Mouse (Mus musculus): ENCODE measurements at regions not wholly inside any gene's neighbourhood (a gene's known extent, or its start where the extent isn't known, plus 50 kb on each side); places are given as distances from the start of the nearest gene placed in this dataset.
"Not testable (repeated sequence)": the region's sequence is repeated elsewhere in the genome, so short reads cannot be mapped to it uniquely, and the experiment has no call there.

DNA sequence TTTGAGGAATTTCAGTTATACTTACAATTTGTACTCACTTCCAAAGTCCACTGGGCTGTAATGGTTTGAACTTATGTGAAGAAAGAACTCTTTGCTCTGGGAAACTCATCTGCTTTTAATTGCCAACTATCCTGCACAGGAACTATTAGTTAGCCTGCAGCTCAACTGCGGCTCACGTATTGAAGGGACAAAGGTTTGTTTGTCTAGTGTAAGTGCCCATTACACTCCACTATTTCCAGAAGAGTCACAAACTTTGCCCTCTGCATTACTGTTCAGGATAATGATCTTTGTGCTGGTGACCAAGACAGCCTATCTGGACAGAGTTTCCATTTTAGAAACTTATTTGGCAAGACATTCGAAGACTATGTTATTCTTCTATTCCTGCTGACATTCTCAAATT lies 74.5 kb downstream of the Slc10a2 start:
- Histone ChIP-seq H3K27ac (no peak overlapping the region), H3K4me2 (ENCODE audit: low read depth, low read length) (no peak overlapping the region), H3K4me1 (ENCODE audit: insufficient read depth, low read length) (no peaks in the 10 kb centered on the region), H3K27me3 (ENCODE audit: insufficient read depth, low read length) (no peaks in the 10 kb centered on the region), H3K4me3 (ENCODE audit: low read length) (no peak overlapping the region), H3K36me3 (ENCODE audit: insufficient read depth, low read length) (no peaks in the 10 kb centered on the region), H3K9ac (replicated peaks; ENCODE audit: low read length) (no peak overlapping the region), H3K9me3 (ENCODE audit: low read length) (no peaks in the 10 kb centered on the region)
- ATAC-seq (no peak), DNase-seq (ENCODE audit: low spot score) (no peak)
- TF ChIP-seq CTCF (IDR thresholded peaks at IDR 0.05; ENCODE audit: low read depth), result no peak
- 89% methylated on average over 3 of the region's 3 CpGs for WGBS

DNA sequence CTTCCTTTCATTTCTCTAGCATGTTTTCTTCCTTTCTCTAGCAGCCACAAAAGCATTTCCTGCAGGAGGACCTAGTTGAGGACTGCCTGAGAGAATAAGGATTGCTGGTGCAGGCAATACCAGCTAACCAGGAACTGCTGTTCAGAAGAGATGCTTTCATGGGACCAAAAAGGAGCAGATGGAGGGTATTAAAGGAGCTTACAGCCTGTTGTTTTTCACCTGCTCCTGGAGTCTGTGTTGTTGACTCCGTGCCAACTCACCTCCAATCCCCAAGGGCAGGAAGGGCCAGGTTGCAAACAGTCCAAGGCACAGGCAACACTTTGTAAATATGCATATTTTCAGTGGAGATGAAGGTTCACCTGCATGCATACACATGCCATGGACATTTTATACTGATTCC lies 92.8 kb downstream of the Slc10a2 start:
- Histone ChIP-seq H3K36me3 (ENCODE audit: insufficient read depth, low read length) (no peaks in the 10 kb centered on the region), H3K4me2 (ENCODE audit: low read depth, low read length) (no peak overlapping the region), H3K27ac (no peak overlapping the region), H3K9me3 (ENCODE audit: low read length) (no peaks in the 10 kb centered on the region), H3K27me3 (ENCODE audit: insufficient read depth, low read length) (no peaks in the 10 kb centered on the region), H3K4me1 (ENCODE audit: insufficient read depth, low read length) (no peaks in the 10 kb centered on the region), H3K4me3 (ENCODE audit: low read length) (no peak overlapping the region), H3K9ac (replicated peaks; ENCODE audit: low read length) (no peak overlapping the region)
- DNase-seq (ENCODE audit: low spot score) (peak; percentile 39), ATAC-seq (no peak)
- 91% methylated on average over 1 of the region's 1 CpGs for WGBS
- no peak for TF ChIP-seq CTCF (IDR thresholded peaks at IDR 0.05; ENCODE audit: low read depth)

DNA sequence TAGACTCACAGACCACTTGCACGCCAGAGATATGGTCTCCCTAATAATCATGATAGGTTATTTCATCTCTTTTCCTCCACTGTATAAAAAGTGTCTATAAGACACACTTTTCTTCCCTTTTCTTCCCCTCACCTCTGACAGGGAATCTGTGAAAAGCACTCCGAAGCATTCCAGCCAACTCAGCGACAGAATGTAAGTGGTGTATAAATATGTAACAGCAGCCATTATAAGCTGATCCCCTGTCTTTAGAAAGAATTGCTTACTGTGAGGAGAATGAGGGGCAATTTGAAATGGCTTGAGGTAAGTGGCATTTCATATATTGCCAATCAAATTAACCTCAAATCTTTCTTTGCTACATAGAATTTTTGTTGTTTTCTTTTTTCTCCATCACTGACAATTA lies 93.4 kb downstream of the Slc10a2 start:
- H3K4me3 ChIP-seq (ENCODE audit: low read length), result no peak overlapping the region
- no peaks in the 10 kb centered on the region for H3K27me3 ChIP-seq (ENCODE audit: insufficient read depth, low read length)
- no peaks in the 10 kb centered on the region for H3K9me3 ChIP-seq (ENCODE audit: low read length)
- no peak for TF ChIP-seq CTCF (IDR thresholded peaks at IDR 0.05; ENCODE audit: low read depth)
- no peaks in the 10 kb centered on the region for H3K36me3 ChIP-seq (ENCODE audit: insufficient read depth, low read length)
- ATAC-seq (no peak), DNase-seq (ENCODE audit: low spot score) (no peak)
- no peak overlapping the region for H3K27ac ChIP-seq
- H3K9ac ChIP-seq (replicated peaks; ENCODE audit: low read length), result no peak overlapping the region
- no peaks in the 10 kb centered on the region for H3K4me1 ChIP-seq (ENCODE audit: insufficient read depth, low read length)
- H3K4me2 ChIP-seq (ENCODE audit: low read depth, low read length), result no peak overlapping the region
- 77% methylated on average over 3 of the region's 3 CpGs for WGBS

DNA sequence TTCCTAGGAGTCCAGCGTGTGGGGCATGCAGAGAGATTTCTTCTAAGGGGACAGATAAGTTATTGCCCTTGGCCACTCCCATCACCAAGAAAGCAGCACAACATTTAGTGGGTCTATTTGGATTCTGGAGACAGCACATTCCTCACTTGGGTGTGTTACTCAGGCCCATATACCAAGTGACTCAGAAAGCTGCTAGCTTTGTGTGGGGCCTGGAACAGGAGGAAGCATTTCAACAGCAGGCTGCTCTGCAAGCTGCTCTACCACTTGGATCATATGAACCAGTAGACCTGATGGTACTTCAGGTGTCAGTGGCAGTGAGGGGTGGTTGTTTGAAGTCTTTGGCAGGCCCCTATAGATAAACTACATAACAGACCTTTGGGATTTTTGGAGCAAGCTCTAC lies 101.8 kb downstream of the Slc10a2 start:
- not testable (repeated sequence) for H3K4me2 ChIP-seq (ENCODE audit: low read depth, low read length); H3K27ac ChIP-seq; H3K4me3 ChIP-seq (ENCODE audit: low read length); DNase-seq (ENCODE audit: low spot score); H3K27me3 ChIP-seq (ENCODE audit: insufficient read depth, low read length); H3K4me1 ChIP-seq (ENCODE audit: insufficient read depth, low read length); ATAC-seq; H3K36me3 ChIP-seq (ENCODE audit: insufficient read depth, low read length); H3K9me3 ChIP-seq (ENCODE audit: low read length); H3K9ac ChIP-seq (replicated peaks; ENCODE audit: low read length)
- 89% methylated on average over 1 of the region's 1 CpGs for WGBS

All from hindbrain, postnatal 0 days (tissue).